Mouse (Mus musculus): ENCODE data around the gene Sertm1.

Sertm1 gene

GRCm38 (mm10) chr3:54915643-54916071 is at the start of gene Sertm1:
TSS of gene Sertm1 (minus strand) at chr3:54915887.
- DNase-seq, result no peak

GRCm38 (mm10) chr3:54964948-54965506 is 49.3 kb upstream of the Sertm1 start:
- DNase-seq, result no peak

DNA sequence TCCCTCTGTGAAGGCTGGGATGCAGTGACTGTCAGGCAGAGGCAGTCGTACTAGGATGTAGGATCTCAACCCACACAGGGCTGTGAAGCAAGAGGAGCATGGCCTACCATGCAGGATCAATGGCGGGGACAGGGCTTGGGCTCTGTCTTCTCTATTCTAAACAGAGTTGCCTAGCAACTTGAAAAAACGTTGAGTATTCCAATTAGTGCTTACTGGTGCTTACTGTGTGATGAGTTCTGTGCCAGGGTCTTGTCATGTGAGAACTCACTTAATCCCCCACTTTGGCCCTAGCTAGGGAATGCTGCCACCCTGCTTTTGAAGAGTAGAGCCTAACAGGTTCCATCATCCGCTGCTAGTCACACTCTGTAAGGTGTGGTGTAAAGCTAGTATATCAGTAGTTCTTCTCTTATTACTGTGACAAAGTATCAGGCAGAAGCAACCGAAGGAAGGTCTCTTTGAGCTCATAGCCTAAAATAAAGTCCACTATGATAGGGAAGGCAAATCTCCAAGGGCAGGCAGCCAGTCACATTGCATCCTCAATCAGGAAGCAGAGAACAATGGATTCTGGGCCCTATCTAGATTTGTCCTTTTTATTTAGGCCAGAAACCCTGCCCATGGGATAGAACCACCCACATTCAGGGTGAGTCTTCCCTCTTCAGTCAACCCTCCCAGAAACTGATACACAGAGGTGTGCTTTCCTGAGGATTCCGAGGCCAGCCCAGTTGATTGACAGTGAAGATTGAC is 27.6 kb upstream of the Sertm1 start:
- no peak for DNase-seq

DNA sequence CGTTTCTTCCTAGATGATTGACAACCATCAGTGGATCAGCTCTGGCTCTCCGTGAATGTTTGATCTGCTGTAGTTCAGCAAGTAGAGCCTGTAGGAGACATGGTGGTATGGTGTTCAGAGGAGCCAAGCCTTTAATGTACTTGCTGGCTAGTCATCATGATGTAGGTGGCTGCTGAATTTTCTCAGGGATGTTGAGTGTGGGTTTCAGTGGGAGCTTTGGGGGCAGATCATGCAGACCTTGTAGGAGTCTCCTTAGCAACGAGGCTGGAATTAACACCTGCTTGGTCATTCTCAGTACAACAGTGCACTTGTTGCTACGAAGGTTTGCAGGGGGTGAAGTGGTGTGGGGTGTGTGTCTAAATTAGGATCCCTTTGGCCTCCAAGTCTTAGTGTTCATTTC is 18.8 kb upstream of the Sertm1 start:
- DNase-seq, result no peak

DNA sequence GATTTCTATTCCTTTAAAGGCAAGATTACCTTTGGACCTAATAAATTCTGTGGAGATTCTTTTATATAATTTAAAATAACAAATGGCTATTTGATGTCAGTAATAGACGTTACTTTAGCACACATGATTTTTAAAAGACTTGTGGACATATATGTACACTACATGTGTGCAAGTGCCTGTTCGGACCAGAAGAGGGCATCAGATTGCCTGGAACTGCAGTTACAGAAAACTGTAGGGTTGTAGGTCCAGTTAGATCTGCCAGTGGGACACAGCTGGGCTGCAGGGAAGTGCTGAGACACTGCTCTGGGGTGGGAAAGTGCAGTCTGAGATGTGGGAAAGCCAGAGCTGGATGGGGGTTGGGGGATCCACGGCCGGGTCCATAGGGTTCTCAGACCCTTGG is 16.9 kb upstream of the Sertm1 start:
- no peak for DNase-seq

GRCm38 (mm10) chr3:54920425-54920824 is 4.7 kb upstream of the Sertm1 start:
- DNase-seq, result no peak

DNA sequence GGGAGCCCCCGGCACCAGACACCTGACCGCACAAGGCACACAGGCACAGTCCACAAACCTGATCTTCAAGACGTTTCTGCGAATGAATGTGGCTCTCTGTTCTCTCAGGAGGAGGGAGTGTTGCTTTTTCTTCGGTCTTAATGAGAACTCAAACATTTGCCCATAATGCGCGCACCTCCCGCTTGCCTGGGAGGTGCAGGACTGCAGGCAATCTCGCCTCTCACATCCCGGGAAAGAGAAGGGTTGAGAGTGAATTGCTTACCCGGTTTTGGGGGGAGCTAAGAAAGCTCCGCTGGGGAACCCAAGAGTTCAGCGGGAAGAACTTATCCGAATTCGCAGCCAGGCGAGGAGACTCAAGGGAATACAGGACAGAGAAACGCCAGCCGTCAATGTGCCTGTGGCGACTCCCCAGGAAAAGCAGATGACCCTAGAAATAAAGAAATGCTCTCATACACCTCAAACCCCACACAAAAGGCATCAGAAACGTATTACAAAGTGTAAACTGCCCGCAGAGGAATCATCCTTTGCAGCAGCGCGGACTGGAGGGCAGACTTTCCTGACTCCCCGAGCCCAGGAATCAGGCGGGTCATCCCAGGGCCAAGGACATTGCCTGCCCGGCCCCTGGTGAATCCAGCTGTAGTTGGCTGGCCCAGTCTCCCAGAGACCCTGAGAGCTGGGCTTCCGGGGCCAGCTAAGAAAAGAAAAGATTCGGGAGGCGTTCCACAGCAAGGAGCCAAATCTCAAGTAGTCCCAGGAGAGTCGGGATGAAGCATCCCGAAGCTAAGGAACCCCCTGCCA is 643 bp downstream of the Sertm1 start:
- no peak for DNase-seq

DNA sequence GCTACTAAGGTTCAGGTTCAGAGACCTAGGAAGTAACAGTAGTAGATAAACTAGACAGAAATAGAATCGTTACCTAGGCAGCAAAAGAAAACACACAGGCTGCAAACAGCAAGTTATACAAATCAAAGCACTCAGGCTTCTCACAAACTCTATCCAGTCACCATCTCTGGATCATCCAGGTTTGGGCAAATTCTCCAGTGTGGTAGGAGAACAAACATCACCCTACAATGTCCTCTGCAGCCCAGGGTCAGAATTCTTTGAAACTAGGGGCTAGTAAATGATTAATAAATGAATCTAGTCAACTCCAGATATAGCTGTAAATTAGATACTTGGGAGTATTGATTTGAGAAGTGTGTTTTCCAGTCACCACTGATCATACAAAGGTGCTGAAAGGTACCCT is 6.8 kb downstream of the Sertm1 start:
- DNase-seq, result no peak

DNA sequence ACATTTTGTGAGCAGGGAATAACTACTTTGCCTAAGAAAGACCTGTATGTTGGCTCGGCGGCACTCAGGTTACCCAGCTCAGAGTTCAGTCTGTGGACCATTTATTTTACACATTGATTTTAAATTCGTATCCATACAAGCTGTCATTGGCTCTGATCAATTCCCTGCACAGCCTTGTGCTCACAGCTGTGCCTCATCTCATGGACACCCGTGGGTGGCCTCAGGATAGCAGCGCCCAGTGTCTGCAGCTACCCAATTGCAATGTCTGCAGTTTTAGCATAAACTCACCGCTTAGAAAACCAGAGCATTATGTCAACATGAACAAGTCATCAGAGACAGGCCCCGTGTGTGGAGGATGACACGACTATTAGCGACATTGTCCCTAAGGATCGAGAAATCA is 17.7 kb downstream of the Sertm1 start:
- no peak for DNase-seq

DNA sequence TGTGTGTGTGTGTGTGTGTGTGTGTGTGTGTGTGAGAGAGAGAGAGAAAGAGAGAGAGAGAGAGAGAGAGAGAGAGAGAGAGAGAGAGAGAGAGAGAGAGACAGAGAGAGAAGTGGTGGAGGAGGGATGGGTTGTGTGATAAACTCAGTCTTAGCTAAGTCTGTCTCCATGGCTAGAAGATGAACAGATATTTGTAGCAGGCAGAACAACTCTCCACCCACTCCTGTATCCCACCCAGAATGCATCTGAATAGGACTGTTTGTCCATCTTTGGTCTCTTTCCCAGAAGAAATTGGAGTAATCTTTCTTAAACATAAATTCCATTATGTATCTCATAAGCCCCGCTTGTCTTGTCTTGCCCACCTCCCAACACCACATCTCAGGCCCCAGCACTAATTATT is 20.8 kb downstream of the Sertm1 start:
- no peak for DNase-seq

- no peak for DNase-seq
These were observed 23.5 kb downstream of the Sertm1 start for GRCm38 (mm10) chr3:54892218-54892617.

- no peak for DNase-seq
These were observed 29.2 kb downstream of the Sertm1 start for GRCm38 (mm10) chr3:54886501-54886900.

Measured in cerebellum, adult 8-10 months (tissue).